Mouse (Mus musculus): ENCODE data around the gene Znhit1. TPM values are rescaled to one million over a fixed set of nuclear protein-coding genes. Genes with fewer than 3 reads are reported as not detected.
A peak's percentile ranks its signal among the peaks of the same experiment; 100 is the strongest.

Gene Znhit1
- polyA plus RNA-seq, 1 experiment from 2014 or later = 90.5 TPM

DNA sequence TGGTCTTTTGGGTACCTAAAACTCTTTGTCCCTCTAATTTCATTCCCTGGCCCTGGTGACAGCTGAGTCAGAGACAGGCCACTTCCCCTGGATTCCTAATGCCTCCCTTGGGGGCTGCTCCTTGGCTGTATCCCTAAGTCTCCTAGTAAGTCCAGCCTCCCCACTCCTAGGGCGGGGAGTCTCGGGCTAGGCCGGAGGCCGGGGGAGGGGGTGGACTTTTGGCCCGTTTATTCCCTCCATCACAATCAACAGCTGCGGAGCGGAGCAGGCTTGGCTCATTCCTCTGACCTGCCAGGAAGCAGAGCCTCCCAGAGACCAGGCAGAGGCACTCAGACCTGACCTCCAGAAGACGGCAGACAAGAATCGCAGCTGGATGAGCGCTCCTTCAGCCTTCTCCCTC lies 20.2 kb downstream of the Znhit1 start:
- Histone ChIP-seq H3K4me3 (ENCODE audit: low read length) (no peak overlapping the region), H3K4me2 (replicated peaks; ENCODE audit: low read depth, low read length) (0 out of 2 replicates have a peak overlapping the region, but pooled peaks have one; percentile 1), H3K4me1 (ENCODE audit: insufficient read depth, low read length) (peaks cover 41% of the 10 kb centered on the region), H3K27ac (ENCODE audit: low read length) (peak overlapping the region; percentile 92), H3K36me3 (ENCODE audit: insufficient read depth, low read length) (peaks cover 21% of the 10 kb centered on the region), H3K9me3 (ENCODE audit: low read length) (no peaks in the 10 kb centered on the region), H3K27me3 (ENCODE audit: insufficient read depth, low read length) (no peaks in the 10 kb centered on the region), H3K9ac (replicated peaks; ENCODE audit: low read length) (no peak overlapping the region)
- WGBS = 34% methylated on average over 10 of the region's 10 CpGs
- ATAC-seq (ENCODE audit: low FRiP score, low TSS enrichment) = peak; percentile 53; the same call in 1 of the 2 replicates

DNA sequence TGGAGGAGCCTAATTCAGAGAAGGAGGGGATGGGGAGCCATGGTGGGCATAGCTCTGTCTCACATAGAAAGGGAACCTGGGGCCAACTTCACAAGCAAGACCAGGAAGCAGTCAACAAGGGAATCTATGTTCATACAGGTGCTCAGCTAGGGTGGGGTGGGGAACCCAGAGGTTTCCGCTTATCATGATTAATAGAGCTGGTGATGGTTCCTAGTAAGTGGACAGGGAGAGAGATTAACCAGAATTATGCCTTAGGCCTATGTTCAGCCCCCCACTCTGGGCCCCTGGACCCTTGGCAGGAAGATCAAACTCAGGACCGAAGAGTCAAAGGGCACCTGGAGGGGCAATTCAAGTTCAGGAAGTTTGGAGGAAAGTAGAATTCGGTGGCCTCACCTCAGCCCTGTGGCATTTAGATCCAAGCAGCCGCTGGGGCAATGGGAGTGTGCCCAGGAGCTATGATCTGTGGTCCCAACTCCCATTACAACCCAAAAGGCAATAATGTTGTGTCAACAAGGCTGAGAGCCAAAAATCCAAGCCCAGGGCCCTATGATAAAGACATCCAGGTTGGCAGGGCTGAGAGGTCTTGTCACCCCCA lies 20.9 kb downstream of the Znhit1 start:
- no peak for ATAC-seq (ENCODE audit: low FRiP score, low TSS enrichment)
- peak overlapping the region; percentile 40; the same call in 1 of the 2 replicates for H3K9ac ChIP-seq (replicated peaks; ENCODE audit: low read length)
- 79% methylated on average over 4 of the region's 4 CpGs for WGBS
- H3K4me1 ChIP-seq (ENCODE audit: insufficient read depth, low read length) = peaks cover 42% of the 10 kb centered on the region
- no peaks in the 10 kb centered on the region for H3K27me3 ChIP-seq (ENCODE audit: insufficient read depth, low read length)
- H3K27ac ChIP-seq (ENCODE audit: low read length) = peak overlapping the region; percentile 92
- H3K36me3 ChIP-seq (ENCODE audit: insufficient read depth, low read length) = peaks cover 21% of the 10 kb centered on the region
- H3K4me2 ChIP-seq (replicated peaks; ENCODE audit: low read depth, low read length) = no peak overlapping the region; the same call in 1 of the 2 replicates
- H3K4me3 ChIP-seq (ENCODE audit: low read length) = no peak overlapping the region
- H3K9me3 ChIP-seq (ENCODE audit: low read length) = no peaks in the 10 kb centered on the region

DNA sequence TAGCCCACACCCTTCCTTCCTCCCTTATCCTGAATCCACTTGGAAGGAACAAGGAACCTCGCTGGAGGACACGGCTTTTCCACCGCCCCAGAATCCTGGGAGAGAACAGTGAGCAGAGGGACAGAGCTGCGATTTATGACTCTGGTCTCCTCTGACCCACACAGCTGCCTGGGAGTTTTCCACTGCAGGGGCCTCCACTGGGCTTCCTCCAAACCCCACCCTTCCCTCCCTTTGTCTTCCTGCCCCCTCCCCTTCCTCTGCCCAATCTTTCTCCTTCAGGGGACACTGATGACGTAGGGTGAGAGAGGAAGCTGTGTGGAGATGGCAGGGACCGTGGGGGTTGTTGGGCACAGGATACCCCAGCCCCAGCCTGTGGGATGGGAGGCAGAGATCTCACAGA lies 21.5 kb downstream of the Znhit1 start, which contains the start of gene Cldn15:
Gene Cldn15 (plus strand): TSS at position 286 of the 400 bp plus-strand sequence.
- Histone ChIP-seq H3K27ac (ENCODE audit: low read length) (peak within 1 kb of the TSS; percentile 92), H3K36me3 (ENCODE audit: insufficient read depth, low read length) (peaks cover 21% of the 10 kb centered on the region), H3K4me1 (ENCODE audit: insufficient read depth, low read length) (peaks cover 45% of the 10 kb centered on the region), H3K4me2 (replicated peaks; ENCODE audit: low read depth, low read length) (peak within 1 kb of the TSS; percentile 21), H3K9me3 (ENCODE audit: low read length) (no peaks in the 10 kb centered on the region), H3K27me3 (ENCODE audit: insufficient read depth, low read length) (no peaks in the 10 kb centered on the region), H3K9ac (replicated peaks; ENCODE audit: low read length) (peak within 1 kb of the TSS; percentile 40), H3K4me3 (ENCODE audit: low read length) (no peak within 1 kb of the TSS)
- peak; percentile 57 for ATAC-seq (ENCODE audit: low FRiP score, low TSS enrichment)
- 23% methylated on average over 6 of the region's 6 CpGs for WGBS

DNA sequence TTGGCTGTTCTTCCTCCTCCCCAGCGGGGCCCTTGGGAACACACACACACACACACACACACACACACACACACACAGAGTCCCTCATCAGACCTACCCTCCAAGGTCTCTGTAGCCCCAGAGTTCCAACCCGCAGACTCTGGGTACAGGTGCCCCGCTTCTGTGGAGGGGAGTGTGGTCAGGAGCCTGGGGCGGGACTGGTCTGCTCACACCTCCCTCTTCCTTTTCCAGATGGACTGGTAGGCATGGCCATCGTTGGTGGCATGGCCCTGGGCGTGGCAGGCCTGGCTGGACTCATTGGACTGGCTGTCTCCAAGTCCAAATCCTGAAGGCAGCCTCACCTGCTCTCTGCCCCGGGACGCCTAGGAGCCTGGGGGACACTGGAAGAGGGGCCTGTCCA lies 22.1 kb downstream of the Znhit1 start:
- H3K27me3 ChIP-seq (ENCODE audit: insufficient read depth, low read length) = no peaks in the 10 kb centered on the region
- H3K27ac ChIP-seq (ENCODE audit: low read length) = peak overlapping the region; percentile 92
- H3K9me3 ChIP-seq (ENCODE audit: low read length) = no peaks in the 10 kb centered on the region
- H3K4me1 ChIP-seq (ENCODE audit: insufficient read depth, low read length) = peaks cover 47% of the 10 kb centered on the region
- peaks cover 21% of the 10 kb centered on the region for H3K36me3 ChIP-seq (ENCODE audit: insufficient read depth, low read length)
- H3K4me2 ChIP-seq (replicated peaks; ENCODE audit: low read depth, low read length) = peak overlapping the region; percentile 21; the same call in 1 of the 2 replicates
- no peak overlapping the region for H3K4me3 ChIP-seq (ENCODE audit: low read length)
- ATAC-seq (ENCODE audit: low FRiP score, low TSS enrichment) = no peak
- H3K9ac ChIP-seq (replicated peaks; ENCODE audit: low read length) = peak overlapping the region; percentile 40; the same call in 1 of the 2 replicates
- WGBS = 74% methylated on average over 7 of the region's 8 CpGs

DNA sequence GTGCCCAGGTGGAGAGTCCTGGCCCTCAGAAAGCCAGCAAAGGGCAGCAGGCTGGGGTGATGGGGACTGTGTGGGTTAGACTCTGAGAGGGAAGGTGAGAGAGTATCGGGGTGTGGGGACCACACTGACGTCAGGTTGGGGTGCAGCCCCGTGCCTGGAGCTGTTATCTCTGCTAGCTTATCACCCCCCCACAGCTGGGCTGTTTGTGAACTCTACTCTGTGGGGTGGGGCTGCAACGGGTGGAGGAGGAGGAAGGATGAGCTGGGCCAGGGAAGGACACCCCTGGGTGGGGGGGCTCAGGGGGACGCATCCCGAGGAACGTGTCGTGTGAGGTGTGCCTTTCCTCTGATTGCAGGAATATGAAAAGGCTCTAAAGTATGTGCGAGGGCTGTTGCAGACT lies 22.6 kb downstream of the Znhit1 start:
- H3K9ac ChIP-seq (replicated peaks; ENCODE audit: low read length) = peak overlapping the region; percentile 10; the same call in 1 of the 2 replicates
- H3K36me3 ChIP-seq (ENCODE audit: insufficient read depth, low read length) = peaks cover 21% of the 10 kb centered on the region
- peaks cover 47% of the 10 kb centered on the region for H3K4me1 ChIP-seq (ENCODE audit: insufficient read depth, low read length)
- no peaks in the 10 kb centered on the region for H3K9me3 ChIP-seq (ENCODE audit: low read length)
- H3K4me3 ChIP-seq (ENCODE audit: low read length) = no peak overlapping the region
- 82% methylated on average over 9 of the region's 9 CpGs for WGBS
- no peak overlapping the region for H3K4me2 ChIP-seq (replicated peaks; ENCODE audit: low read depth, low read length)
- H3K27me3 ChIP-seq (ENCODE audit: insufficient read depth, low read length) = no peaks in the 10 kb centered on the region
- ATAC-seq (ENCODE audit: low FRiP score, low TSS enrichment) = no peak
- peak overlapping the region; percentile 92 for H3K27ac ChIP-seq (ENCODE audit: low read length)

DNA sequence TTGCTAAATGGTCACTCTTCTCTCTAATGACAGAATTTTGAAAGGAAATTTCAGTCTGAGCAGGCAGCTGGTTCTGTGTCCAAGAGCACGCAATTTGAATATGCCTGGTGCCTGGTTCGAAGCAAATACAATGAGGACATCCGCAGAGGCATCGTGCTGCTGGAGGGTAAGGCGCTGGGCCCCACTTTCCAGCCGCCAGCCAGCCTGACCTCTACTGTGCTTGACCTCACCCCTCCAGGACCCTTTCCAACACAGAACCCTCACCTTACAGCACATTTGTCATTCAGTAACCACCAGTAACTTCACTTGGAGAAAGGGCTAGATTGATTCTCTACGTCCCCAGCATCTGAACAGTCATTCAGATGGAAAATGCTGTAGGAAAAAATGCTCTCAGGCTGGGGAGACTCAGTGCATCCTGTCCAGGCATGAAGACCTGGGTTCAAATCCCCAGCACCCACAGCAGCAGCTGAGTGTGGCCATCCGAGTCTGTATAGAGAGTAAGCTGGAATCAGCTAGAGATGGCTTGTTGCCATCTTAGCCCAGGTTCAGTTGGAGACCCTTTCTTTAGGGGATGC lies 24.8 kb downstream of the Znhit1 start:
- Histone ChIP-seq H3K9me3 (ENCODE audit: low read length) (no peaks in the 10 kb centered on the region), H3K4me2 (replicated peaks; ENCODE audit: low read depth, low read length) (peak overlapping the region; percentile 86), H3K27ac (ENCODE audit: low read length) (peak overlapping the region; percentile 94), H3K36me3 (ENCODE audit: insufficient read depth, low read length) (peaks cover 19% of the 10 kb centered on the region), H3K4me3 (ENCODE audit: low read length) (peak overlapping the region; percentile 83), H3K4me1 (ENCODE audit: insufficient read depth, low read length) (peaks cover 47% of the 10 kb centered on the region), H3K27me3 (ENCODE audit: insufficient read depth, low read length) (no peaks in the 10 kb centered on the region), H3K9ac (replicated peaks; ENCODE audit: low read length) (peak overlapping the region; percentile 93)
- 69% methylated on average over 8 of the region's 8 CpGs for WGBS
- no peak for ATAC-seq (ENCODE audit: low FRiP score, low TSS enrichment)

DNA sequence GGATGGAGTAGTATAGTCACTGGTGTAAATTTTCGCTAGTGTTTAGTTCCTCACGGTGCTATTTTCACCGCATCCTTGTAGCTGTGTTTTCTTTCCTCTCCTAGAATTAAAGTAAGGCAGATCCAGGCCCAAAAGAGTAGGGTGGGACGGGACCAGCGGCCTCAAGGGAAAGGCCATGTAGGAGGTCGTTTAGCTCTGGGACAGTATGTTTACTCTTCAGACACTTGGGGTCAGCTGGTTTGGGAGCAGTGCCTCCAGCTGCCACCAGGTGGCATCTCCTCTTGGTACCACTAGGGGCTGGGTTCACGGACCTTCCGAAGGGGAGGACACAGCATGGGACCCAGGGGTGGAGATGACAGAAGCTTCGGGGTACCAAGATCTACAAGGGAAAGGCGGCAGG lies 25.3 kb downstream of the Znhit1 start:
- H3K4me3 ChIP-seq (ENCODE audit: low read length) = peak overlapping the region; percentile 83
- H3K27ac ChIP-seq (ENCODE audit: low read length) = peak overlapping the region; percentile 94
- H3K27me3 ChIP-seq (ENCODE audit: insufficient read depth, low read length) = no peaks in the 10 kb centered on the region
- H3K9me3 ChIP-seq (ENCODE audit: low read length) = no peaks in the 10 kb centered on the region
- 2% methylated on average over 10 of the region's 10 CpGs for WGBS
- peaks cover 19% of the 10 kb centered on the region for H3K36me3 ChIP-seq (ENCODE audit: insufficient read depth, low read length)
- peak overlapping the region; percentile 93 for H3K9ac ChIP-seq (replicated peaks; ENCODE audit: low read length)
- peaks cover 44% of the 10 kb centered on the region for H3K4me1 ChIP-seq (ENCODE audit: insufficient read depth, low read length)
- ATAC-seq (ENCODE audit: low FRiP score, low TSS enrichment) = peak; percentile 57; the same call in 1 of the 2 replicates
- H3K4me2 ChIP-seq (replicated peaks; ENCODE audit: low read depth, low read length) = peak overlapping the region; percentile 86

DNA sequence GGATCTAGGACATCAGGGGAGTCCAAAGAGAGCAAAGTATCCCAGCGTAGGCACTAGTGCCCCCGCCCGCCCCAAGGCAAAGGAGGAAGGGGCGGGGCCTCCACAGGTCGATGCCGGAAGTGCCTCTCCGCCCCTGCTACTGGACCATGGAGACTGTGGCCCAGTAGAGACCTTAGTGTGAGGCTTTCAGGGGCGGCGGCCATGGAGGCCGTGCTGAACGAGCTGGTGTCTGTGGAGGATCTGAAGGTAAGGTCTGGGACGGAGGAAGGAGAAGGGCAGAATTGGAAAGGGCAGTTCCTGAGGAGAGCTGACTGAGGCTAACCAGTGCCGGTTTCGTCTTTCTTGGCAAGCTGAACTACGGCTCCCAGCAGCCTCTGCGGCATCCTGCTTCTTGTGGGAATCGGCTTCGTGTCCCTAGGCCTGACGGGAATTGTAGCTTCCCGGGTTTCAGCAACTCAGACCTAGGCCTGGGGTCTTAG lies 25.8 kb downstream of the Znhit1 start:
- H3K9me3 ChIP-seq (ENCODE audit: low read length) = no peaks in the 10 kb centered on the region
- peak overlapping the region; percentile 93 for H3K9ac ChIP-seq (replicated peaks; ENCODE audit: low read length)
- H3K27ac ChIP-seq (ENCODE audit: low read length) = peak overlapping the region; percentile 94
- peak overlapping the region; percentile 83 for H3K4me3 ChIP-seq (ENCODE audit: low read length)
- 0% methylated on average over 20 of the region's 20 CpGs for WGBS
- no peaks in the 10 kb centered on the region for H3K27me3 ChIP-seq (ENCODE audit: insufficient read depth, low read length)
- H3K4me1 ChIP-seq (ENCODE audit: insufficient read depth, low read length) = peaks cover 39% of the 10 kb centered on the region
- peaks cover 19% of the 10 kb centered on the region for H3K36me3 ChIP-seq (ENCODE audit: insufficient read depth, low read length)
- H3K4me2 ChIP-seq (replicated peaks; ENCODE audit: low read depth, low read length) = peak overlapping the region; percentile 86
- ATAC-seq (ENCODE audit: low FRiP score, low TSS enrichment) = peak; percentile 80

DNA sequence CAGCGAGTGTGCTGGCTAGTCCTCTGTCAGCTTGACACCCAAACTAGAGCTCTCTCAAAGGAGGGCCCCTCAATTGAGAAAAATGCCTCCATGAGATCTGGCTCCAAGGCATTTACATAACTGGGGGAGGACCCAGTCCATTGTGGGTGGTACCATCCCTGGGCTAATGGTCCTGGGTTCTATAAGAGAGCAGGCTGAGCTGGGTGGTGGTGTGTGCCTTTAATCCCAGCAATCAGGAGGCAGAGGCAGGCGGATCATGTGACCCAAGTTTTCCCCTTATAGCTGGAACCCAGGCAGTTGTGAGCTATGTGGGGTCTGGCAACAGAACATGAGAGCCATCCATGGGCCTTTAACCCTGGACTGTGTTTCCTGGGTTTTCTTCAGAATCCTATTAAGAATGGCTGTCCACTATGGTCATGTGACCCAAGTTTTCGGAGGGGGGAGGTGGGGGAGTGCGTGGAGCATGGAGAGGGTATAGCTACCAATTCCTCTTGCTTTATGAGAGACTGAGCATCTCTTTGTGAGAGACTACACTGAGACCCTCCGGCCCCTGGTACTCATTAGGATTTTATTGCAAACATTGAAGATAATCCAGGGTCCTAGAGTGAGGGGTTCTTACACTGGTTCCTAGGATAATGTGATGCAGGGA lies 26.4 kb downstream of the Znhit1 start:
- WGBS = 29% methylated on average over 5 of the region's 5 CpGs
- H3K9ac ChIP-seq (replicated peaks; ENCODE audit: low read length) = peak overlapping the region; percentile 93
- H3K4me3 ChIP-seq (ENCODE audit: low read length) = peak overlapping the region; percentile 83
- H3K4me1 ChIP-seq (ENCODE audit: insufficient read depth, low read length) = peaks cover 33% of the 10 kb centered on the region
- H3K27ac ChIP-seq (ENCODE audit: low read length) = peak overlapping the region; percentile 94
- no peaks in the 10 kb centered on the region for H3K27me3 ChIP-seq (ENCODE audit: insufficient read depth, low read length)
- no peak for ATAC-seq (ENCODE audit: low FRiP score, low TSS enrichment)
- peaks cover 19% of the 10 kb centered on the region for H3K36me3 ChIP-seq (ENCODE audit: insufficient read depth, low read length)
- H3K9me3 ChIP-seq (ENCODE audit: low read length) = no peaks in the 10 kb centered on the region
- peak overlapping the region; percentile 86 for H3K4me2 ChIP-seq (replicated peaks; ENCODE audit: low read depth, low read length)

Measured in kidney, embryonic 16.5 days (tissue).